Mouse (Mus musculus): ENCODE measurements around the gene Prkca. TPM values are rescaled to one million over a fixed set of nuclear protein-coding genes. Genes with fewer than 3 reads are reported as not detected.

The Prkca gene
- polyA plus RNA-seq, 1 experiment: 43.2 TPM

DNA sequence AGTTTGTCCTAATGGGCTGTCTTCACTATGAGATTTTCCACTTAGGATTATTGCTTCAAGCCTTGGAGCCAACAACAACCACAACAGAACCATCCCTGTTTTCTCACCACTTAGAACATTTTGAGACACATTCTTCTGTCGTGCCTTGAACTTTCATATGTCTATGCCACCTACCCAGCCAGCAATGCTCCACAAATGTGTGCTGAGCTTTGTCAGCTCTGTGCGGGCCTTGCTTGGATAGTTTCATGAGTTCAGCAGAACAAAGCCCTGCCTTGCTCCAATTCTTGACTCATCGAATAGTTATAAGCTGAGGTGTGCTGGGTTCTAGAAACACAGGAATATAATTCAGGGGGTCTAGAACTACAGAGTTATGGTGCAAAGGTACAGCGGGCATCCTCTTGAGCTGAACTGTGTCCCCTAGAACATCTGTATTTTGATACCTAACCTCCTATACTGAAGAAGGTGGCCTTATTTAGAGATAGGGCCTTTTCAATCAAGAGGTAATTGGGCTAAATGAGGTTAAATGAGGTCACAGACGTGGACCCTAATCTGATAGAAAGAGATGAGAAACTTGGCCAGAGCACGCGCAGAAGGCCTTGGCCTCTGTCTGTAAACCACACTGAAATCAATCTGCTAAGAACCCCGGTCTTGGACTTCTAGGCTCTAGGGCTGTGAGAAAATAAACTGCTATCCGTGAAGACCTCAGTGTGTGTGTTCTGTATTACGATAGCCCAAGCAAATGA, 96.4 kb downstream of the Prkca start:
- H3K4me3 ChIP-seq (ENCODE audit: insufficient read depth, low read length): no peak overlapping the region
- H3K4me1 ChIP-seq (ENCODE audit: control insufficient read depth, insufficient read depth, low read length): 0 out of 2 replicates have a peak, but pooled peaks cover 2% of the 10 kb centered on the region
- TF ChIP-seq CTCF (IDR thresholded peaks at IDR 0.05; ENCODE audit: borderline replicate concordance, insufficient read depth, low read length) (no peak), POLR2A (IDR thresholded peaks at IDR 0.05; ENCODE audit: low read depth, low read length) (no peak)
- no peak overlapping the region for H3K27ac ChIP-seq (ENCODE audit: insufficient read depth, low read length)

DNA sequence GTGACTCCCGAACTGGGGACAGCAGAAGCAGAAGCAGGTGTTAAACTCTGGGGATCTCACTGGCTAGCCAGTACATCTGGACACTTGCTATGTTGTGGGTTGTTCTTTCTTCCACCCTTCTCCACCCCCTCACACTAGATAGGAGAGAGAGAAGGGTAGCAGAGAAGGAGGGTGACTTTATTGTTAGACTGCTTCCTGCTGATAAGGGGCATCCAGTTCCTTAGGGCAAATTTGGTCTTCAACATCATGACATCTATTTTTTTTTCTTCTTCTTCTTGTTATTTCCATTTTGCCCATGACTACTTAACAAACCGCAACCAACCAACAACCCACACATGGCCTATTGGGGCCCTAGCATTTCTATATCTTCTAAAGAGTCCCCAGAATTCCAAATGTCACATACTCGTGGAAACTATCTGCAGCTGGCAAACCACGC, 97.4 kb downstream of the Prkca start:
- TF ChIP-seq CTCF (IDR thresholded peaks at IDR 0.05; ENCODE audit: borderline replicate concordance, insufficient read depth, low read length): no peak
- H3K4me1 ChIP-seq (ENCODE audit: control insufficient read depth, insufficient read depth, low read length): 0 out of 2 replicates have a peak, but pooled peaks cover 2% of the 10 kb centered on the region
- no peak overlapping the region for H3K4me3 ChIP-seq (ENCODE audit: insufficient read depth, low read length)
- H3K27ac ChIP-seq (ENCODE audit: insufficient read depth, low read length): no peak overlapping the region

DNA sequence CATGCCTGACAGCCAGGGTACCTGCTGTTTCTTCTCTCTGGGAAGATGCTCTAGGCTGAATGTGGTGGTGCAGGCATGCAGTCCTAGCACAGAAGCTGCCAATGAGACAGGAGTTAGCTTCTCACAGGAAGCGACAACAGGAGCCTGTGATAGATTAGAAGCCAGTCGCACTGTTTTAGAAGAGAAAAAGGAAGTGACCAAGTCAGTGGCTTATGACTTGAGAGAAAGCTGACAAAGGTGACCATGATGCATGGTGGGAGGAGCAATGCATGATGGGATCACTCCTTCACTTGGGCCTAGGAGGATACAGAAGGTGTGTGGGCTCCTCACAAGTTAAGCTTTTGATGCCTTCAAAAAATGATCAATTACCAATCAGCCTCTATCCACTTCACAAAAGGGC, 99.5 kb downstream of the Prkca start:
- TF ChIP-seq POLR2A (IDR thresholded peaks at IDR 0.05; ENCODE audit: low read depth, low read length) (no peak), CTCF (IDR thresholded peaks at IDR 0.05; ENCODE audit: borderline replicate concordance, insufficient read depth, low read length) (no peak)
- H3K27ac ChIP-seq (ENCODE audit: insufficient read depth, low read length): no peak overlapping the region
- 0 out of 2 replicates have a peak, but pooled peaks cover 2% of the 10 kb centered on the region for H3K4me1 ChIP-seq (ENCODE audit: control insufficient read depth, insufficient read depth, low read length)
- H3K4me3 ChIP-seq (ENCODE audit: insufficient read depth, low read length): no peak overlapping the region

DNA sequence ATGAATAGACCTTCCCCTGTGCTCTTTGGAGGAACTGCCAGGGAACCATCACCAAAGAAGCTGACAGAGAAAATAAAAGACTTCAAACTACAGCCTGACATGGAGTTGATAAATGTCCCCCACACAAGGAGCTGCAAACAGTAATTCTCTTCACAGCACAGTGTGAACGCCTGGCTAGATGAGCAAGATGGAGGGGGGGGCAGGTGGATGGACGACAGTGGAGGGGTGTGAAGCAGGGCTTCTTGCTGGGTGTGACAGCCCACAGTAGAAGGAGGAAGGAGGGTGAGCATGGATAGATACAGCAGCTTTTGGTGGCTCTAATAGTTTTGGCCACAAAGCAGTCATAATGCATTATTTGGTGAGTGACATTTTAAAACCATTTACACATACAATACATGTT, 100.1 kb downstream of the Prkca start:
- no peak overlapping the region for H3K4me3 ChIP-seq (ENCODE audit: insufficient read depth, low read length)
- no peak overlapping the region for H3K27ac ChIP-seq (ENCODE audit: insufficient read depth, low read length)
- TF ChIP-seq POLR2A (IDR thresholded peaks at IDR 0.05; ENCODE audit: low read depth, low read length): no peak
- TF ChIP-seq CTCF (IDR thresholded peaks at IDR 0.05; ENCODE audit: borderline replicate concordance, insufficient read depth, low read length): no peak
- 0 out of 2 replicates have a peak, but pooled peaks cover 2% of the 10 kb centered on the region for H3K4me1 ChIP-seq (ENCODE audit: control insufficient read depth, insufficient read depth, low read length)

DNA sequence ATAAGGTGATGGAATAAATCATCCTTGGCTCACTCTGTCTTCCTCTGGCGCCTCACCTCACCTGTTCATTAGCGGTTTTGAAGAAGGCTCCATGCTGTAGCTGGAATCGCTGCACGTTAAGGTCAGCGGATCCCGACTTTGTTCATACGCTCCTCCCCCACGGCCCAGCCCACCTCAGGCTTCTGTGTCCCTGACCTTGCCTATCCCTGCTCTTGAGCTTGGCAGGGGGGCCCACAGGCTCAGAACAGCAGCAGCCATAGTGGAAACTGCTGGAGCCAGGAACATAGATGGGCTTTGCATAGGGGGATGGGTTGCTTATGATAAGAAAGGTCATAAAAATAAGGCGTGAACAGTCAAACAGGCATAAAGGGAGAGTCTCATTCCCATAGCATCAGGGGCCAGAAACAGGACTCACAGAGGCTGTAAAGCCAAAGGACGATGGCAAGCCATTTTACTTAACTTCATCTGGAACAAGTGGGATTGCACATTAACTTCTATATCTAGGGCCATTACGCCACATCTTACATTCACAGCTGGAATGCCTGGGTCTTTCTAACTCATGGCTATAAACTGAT, 102.7 kb downstream of the Prkca start:
- Histone ChIP-seq H3K27ac (ENCODE audit: insufficient read depth, low read length) (no peak overlapping the region), H3K4me3 (ENCODE audit: insufficient read depth, low read length) (no peak overlapping the region)

DNA sequence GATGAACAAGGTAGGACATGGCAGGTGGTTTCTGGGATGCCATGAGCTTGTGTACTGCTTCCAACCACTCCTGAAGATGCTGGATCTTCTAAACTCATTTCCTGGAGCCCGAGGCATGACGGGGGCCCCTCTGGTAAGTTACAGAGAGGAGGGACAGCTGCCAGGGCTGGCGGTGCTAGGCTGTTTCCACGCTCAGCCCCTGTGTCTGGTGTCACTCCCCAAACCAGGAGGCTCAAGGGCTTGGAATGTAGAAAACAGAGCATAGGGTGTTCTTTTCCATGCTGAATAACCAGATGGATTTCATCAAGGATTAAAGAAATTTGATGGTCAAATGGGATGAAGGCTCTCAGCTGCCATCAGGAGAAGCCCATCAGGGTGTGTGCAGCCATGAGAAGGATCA, 104.6 kb downstream of the Prkca start:
- no peak overlapping the region for H3K27ac ChIP-seq (ENCODE audit: insufficient read depth, low read length)
- no peak for TF ChIP-seq POLR2A (IDR thresholded peaks at IDR 0.05; ENCODE audit: low read depth, low read length)
- TF ChIP-seq CTCF (IDR thresholded peaks at IDR 0.05; ENCODE audit: borderline replicate concordance, insufficient read depth, low read length): no peak
- no peaks in the 10 kb centered on the region for H3K4me1 ChIP-seq (ENCODE audit: control insufficient read depth, insufficient read depth, low read length)
- no peak overlapping the region for H3K4me3 ChIP-seq (ENCODE audit: insufficient read depth, low read length)

More for the DNA sequence above, 102.7 kb downstream of the Prkca start:
- H3K4me1 ChIP-seq (ENCODE audit: control insufficient read depth, insufficient read depth, low read length): no peaks in the 10 kb centered on the region
- TF ChIP-seq CTCF (IDR thresholded peaks at IDR 0.05; ENCODE audit: borderline replicate concordance, insufficient read depth, low read length): no peak
- no peak for TF ChIP-seq POLR2A (IDR thresholded peaks at IDR 0.05; ENCODE audit: low read depth, low read length)

DNA sequence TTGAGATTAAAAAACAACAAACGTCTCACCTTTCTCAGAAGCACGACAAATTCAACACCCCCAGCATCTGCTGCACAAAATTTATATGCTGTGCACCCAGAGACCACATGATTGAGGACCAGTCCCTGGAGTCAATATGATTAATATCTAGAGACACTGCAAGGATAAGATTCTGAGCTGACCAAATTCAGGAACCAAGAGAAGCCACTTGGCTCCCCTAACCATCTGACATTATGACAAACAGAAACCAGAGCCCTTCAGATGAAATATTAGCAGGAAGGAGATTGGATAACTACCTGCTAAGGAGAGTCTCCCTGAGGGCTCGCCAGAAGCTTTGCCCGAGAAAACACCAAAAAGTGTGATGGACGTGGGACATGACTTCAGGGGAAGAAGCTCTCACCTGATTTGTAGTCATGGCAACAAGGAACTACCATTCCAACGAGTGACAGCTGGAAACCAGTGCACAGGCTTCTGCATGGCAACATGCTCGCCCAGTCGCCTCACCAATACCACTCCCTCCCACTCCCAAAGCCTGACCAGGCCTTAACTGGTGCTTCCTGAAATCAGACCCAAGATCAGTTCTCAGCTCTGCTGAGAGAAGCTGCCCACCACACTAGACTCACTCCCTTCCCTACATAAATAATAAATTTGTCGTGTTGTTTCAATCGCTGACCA, 106.8 kb downstream of the Prkca start:
- Histone ChIP-seq H3K4me1 (ENCODE audit: control insufficient read depth, insufficient read depth, low read length) (no peaks in the 10 kb centered on the region), H3K27ac (ENCODE audit: insufficient read depth, low read length) (no peak overlapping the region), H3K4me3 (ENCODE audit: insufficient read depth, low read length) (no peak overlapping the region)
- no peak for TF ChIP-seq POLR2A (IDR thresholded peaks at IDR 0.05; ENCODE audit: low read depth, low read length)
- no peak for TF ChIP-seq CTCF (IDR thresholded peaks at IDR 0.05; ENCODE audit: borderline replicate concordance, insufficient read depth, low read length)

DNA sequence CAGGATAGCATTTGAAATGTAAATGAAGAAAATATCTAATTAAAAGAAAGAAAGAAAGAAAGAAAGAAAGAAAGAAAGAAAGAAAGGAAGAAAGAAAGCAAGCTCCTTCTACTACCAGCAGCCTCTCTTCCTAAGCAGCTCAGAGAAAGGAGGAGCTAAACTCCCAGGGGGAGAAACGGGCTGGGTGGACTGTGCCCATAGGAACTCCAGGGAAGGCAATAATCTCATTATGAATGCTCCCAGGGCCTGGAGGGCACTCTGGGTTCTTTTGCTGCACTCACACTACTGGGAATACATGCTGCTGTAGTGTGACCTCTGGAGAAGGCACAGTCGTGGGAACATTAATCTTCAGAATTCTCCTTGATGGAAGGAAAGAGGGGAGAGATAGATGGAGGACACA, 107.5 kb downstream of the Prkca start:
- no peak overlapping the region for H3K4me3 ChIP-seq (ENCODE audit: insufficient read depth, low read length)
- TF ChIP-seq CTCF (IDR thresholded peaks at IDR 0.05; ENCODE audit: borderline replicate concordance, insufficient read depth, low read length): no peak
- TF ChIP-seq POLR2A (IDR thresholded peaks at IDR 0.05; ENCODE audit: low read depth, low read length): no peak
- H3K4me1 ChIP-seq (ENCODE audit: control insufficient read depth, insufficient read depth, low read length): no peaks in the 10 kb centered on the region
- H3K27ac ChIP-seq (ENCODE audit: insufficient read depth, low read length): no peak overlapping the region

DNA sequence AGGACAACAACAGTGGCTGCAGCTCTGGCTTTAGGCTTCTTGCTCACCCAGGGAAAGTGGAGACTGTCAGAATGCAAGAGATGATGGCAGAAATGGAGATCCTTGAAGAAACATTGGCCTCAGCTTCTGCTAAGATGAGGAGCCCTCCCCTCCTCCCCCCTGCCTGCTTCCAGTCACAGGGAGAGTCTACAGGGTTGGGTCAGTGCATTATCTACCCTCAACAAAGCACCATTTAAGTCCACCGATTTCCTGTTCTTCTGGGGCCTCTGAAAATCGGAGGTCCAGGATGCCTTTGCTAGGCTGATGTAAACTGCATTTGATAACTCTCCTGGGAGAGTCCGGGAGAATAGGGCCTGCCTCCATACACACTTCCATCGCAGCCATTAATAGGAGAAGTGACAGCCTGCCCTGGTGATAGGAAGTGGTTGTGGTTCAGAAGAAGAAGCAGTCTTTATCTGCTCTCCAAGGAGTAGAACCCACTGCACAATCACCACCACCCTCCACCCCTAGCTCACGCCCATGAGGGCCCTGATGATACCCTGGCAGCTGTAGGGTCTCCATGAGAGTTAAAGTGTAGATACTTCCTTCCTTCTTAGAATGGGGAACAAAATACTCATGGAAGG, 108.5 kb downstream of the Prkca start:
- Histone ChIP-seq H3K27ac (ENCODE audit: insufficient read depth, low read length) (no peak overlapping the region), H3K4me1 (ENCODE audit: control insufficient read depth, insufficient read depth, low read length) (no peaks in the 10 kb centered on the region), H3K4me3 (ENCODE audit: insufficient read depth, low read length) (no peak overlapping the region)
- TF ChIP-seq POLR2A (IDR thresholded peaks at IDR 0.05; ENCODE audit: low read depth, low read length): no peak
- TF ChIP-seq CTCF (IDR thresholded peaks at IDR 0.05; ENCODE audit: borderline replicate concordance, insufficient read depth, low read length): no peak
